8 mouse cellular contexts compared by ENCODE assay signal in the genomic region with DNA sequence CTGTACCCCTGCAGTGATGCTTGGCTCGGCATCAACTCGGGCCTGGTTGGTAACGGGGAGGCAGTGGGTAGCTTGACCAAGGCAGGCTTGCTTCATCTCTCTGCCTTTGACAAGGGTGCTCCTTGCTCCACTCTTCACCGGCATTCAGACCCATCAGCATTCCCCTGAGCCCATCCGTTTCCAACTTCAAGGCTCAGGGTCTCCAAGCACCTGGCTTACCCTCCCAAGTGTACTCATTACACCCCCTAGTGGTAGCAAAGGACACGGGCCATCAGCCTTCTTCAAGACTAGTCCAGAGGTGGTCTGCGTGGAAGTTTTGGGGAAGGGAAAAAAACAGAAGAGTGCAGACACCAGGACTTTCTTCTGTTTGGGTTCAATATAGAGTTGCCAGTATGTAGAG.
DNase-seq lines count a peak whose midpoint lies in the region; ATAC-seq and TF ChIP-seq lines count a peak whose summit lies in the region.

No protein-coding gene starts in this region.

- peak; percentile 94 for TF ChIP-seq CTCF in E14TG2a.4 (conservative IDR thresholded peaks at IDR 0.05; ENCODE audit: low read length)
- TF ChIP-seq CTCF in cerebellum, adult 2 months (IDR thresholded peaks at IDR 0.05; ENCODE audit: borderline replicate concordance, insufficient read depth, low read depth, low read length) = peak; percentile 81
- TF ChIP-seq CTCF in olfactory bulb, adult 2 months (IDR thresholded peaks at IDR 0.05; ENCODE audit: insufficient read depth, low read depth, low read length) = peak; percentile 56; the same call in 1 of the 2 replicates

- TF ChIP-seq POLR2A in cerebellum, adult 2 months (IDR thresholded peaks at IDR 0.05; ENCODE audit: borderline replicate concordance, insufficient read depth, low read length) = no peak
- no peak for TF ChIP-seq POLR2A in olfactory bulb, adult 2 months (IDR thresholded peaks at IDR 0.05; ENCODE audit: insufficient read depth, low read depth, low read length)

- H3K4me1 ChIP-seq in heart, embryonic 12.5 days (replicated peaks) = peaks cover 8% of the 10 kb centered on the region
- H3K4me1 ChIP-seq in heart, embryonic 11.5 days (ENCODE audit: control insufficient read depth, insufficient read depth, low read length) = peaks cover 6% of the 10 kb centered on the region
- peaks cover 11% of the 10 kb centered on the region for H3K4me1 ChIP-seq in E14TG2a.4 (replicated peaks; ENCODE audit: low read depth, low read length)
- no peaks in the 10 kb centered on the region for H3K4me1 ChIP-seq in cerebellum, adult 2 months (ENCODE audit: control insufficient read depth, insufficient read depth, low read length)
- H3K4me1 ChIP-seq in limb, embryonic 11.5 days (ENCODE audit: control insufficient read depth, insufficient read depth, low read length) = peaks cover 18% of the 10 kb centered on the region
- peaks cover 10% of the 10 kb centered on the region for H3K4me1 ChIP-seq in olfactory bulb, adult 2 months (ENCODE audit: control insufficient read depth, insufficient read depth, low read length)

- no peak overlapping the region for H3K4me2 ChIP-seq in heart, embryonic 12.5 days
- H3K4me2 ChIP-seq in heart, embryonic 11.5 days = no peak overlapping the region
- no peak overlapping the region for H3K4me2 ChIP-seq in limb, embryonic 11.5 days (ENCODE audit: low read depth, severe bottlenecking)

- ATAC-seq in heart, embryonic 12.5 days (ENCODE audit: insufficient number of reproducible peaks, low FRiP score) = 0 out of 2 replicates have a peak, but pooled peaks have one; percentile 38
- ATAC-seq in heart, embryonic 11.5 days (replicated peaks; ENCODE audit: insufficient number of reproducible peaks, low FRiP score, low TSS enrichment) = no peak
- ATAC-seq in limb, embryonic 11.5 days (ENCODE audit: insufficient number of reproducible peaks, low FRiP score, low TSS enrichment, low read depth) = no peak
- no peak for ATAC-seq in monocyte, adult 5-6 weeks (replicated peaks; ENCODE audit: insufficient number of reproducible peaks, low FRiP score, low TSS enrichment, poor library complexity, severe bottlenecking)

- no peak overlapping the region for H3K27ac ChIP-seq in heart, embryonic 12.5 days (ENCODE audit: poor library complexity, severe bottlenecking)
- H3K27ac ChIP-seq in heart, embryonic 11.5 days (ENCODE audit: low read depth, low read length) = no peak overlapping the region
- H3K27ac ChIP-seq in cerebellum, adult 2 months (ENCODE audit: insufficient read depth, low read length) = no peak overlapping the region
- H3K27ac ChIP-seq in limb, embryonic 11.5 days (replicated peaks; ENCODE audit: low read depth, low read length) = no peak overlapping the region
- H3K27ac ChIP-seq in olfactory bulb, adult 2 months (ENCODE audit: insufficient read depth, low read depth, low read length) = no peak overlapping the region

- WGBS in heart, embryonic 12.5 days = 47% methylated on average over 7 of the region's 7 CpGs
- WGBS in heart, embryonic 11.5 days (ENCODE audit: insufficient replicate concordance) = 41% methylated on average over 7 of the region's 7 CpGs
- 30% methylated on average over 7 of the region's 7 CpGs for WGBS in cerebellum, adult 2 months
- WGBS in limb, embryonic 11.5 days = 46% methylated on average over 7 of the region's 7 CpGs
- WGBS in olfactory bulb, adult 2 months = 46% methylated on average over 7 of the region's 7 CpGs

- H3K4me3 ChIP-seq in heart, embryonic 12.5 days = no peak overlapping the region
- no peak overlapping the region for H3K4me3 ChIP-seq in heart, embryonic 11.5 days (ENCODE audit: low read depth, low read length)
- peak overlapping the region; percentile 61 for H3K4me3 ChIP-seq in E14TG2a.4 (replicated peaks; ENCODE audit: low read length)
- no peak overlapping the region for H3K4me3 ChIP-seq in cerebellum, adult 2 months (replicated peaks; ENCODE audit: insufficient read depth, low read depth, low read length)
- no peak overlapping the region for H3K4me3 ChIP-seq in limb, embryonic 11.5 days (ENCODE audit: low read depth, low read length)
- no peak overlapping the region for H3K4me3 ChIP-seq in olfactory bulb, adult 2 months (ENCODE audit: insufficient read depth, low read depth, low read length)

- no peaks in the 10 kb centered on the region for H3K27me3 ChIP-seq in heart, embryonic 12.5 days (replicated peaks)
- H3K27me3 ChIP-seq in heart, embryonic 11.5 days (ENCODE audit: control insufficient read depth, insufficient read depth, low read length) = no peaks in the 10 kb centered on the region
- H3K27me3 ChIP-seq in E14TG2a.4 (ENCODE audit: insufficient read depth, low read length) = peaks cover 22% of the 10 kb centered on the region
- H3K27me3 ChIP-seq in cerebellum, adult 2 months (ENCODE audit: control insufficient read depth, insufficient read depth, low read length) = no peaks in the 10 kb centered on the region
- H3K27me3 ChIP-seq in limb, embryonic 11.5 days (ENCODE audit: control insufficient read depth, insufficient read depth, low read length) = peaks cover 16% of the 10 kb centered on the region; the same call in 1 of the 2 replicates

- no peaks in the 10 kb centered on the region for H3K9me3 ChIP-seq in heart, embryonic 12.5 days (replicated peaks)
- H3K9me3 ChIP-seq in heart, embryonic 11.5 days (replicated peaks; ENCODE audit: control insufficient read depth, low read length) = no peaks in the 10 kb centered on the region
- no peaks in the 10 kb centered on the region for H3K9me3 ChIP-seq in E14TG2a.4 (ENCODE audit: low read length)
- no peaks in the 10 kb centered on the region for H3K9me3 ChIP-seq in limb, embryonic 11.5 days (ENCODE audit: control insufficient read depth, low read length)

- DNase-seq in cerebellum, adult 2 months = peak; percentile 39 to 58
- DNase-seq in forelimb bud, embryonic 11.5 days (ENCODE audit: low read depth, low spot score) = peak; percentile 74
- peak; percentile 81 for DNase-seq in limb, embryonic 11.5 days (ENCODE audit: low spot score)

- no peak overlapping the region for H3K9ac ChIP-seq in heart, embryonic 12.5 days
- no peak overlapping the region for H3K9ac ChIP-seq in heart, embryonic 11.5 days (ENCODE audit: low read depth, low read length)
- H3K9ac ChIP-seq in limb, embryonic 11.5 days (ENCODE audit: low read length) = no peak overlapping the region

- H3K36me3 ChIP-seq in heart, embryonic 12.5 days = no peaks in the 10 kb centered on the region
- no peaks in the 10 kb centered on the region for H3K36me3 ChIP-seq in heart, embryonic 11.5 days (ENCODE audit: control insufficient read depth, insufficient read depth, low read length)
- no peaks in the 10 kb centered on the region for H3K36me3 ChIP-seq in E14TG2a.4 (ENCODE audit: insufficient read depth, low read length)
- H3K36me3 ChIP-seq in limb, embryonic 11.5 days (ENCODE audit: control insufficient read depth, insufficient read depth, low read length) = no peaks in the 10 kb centered on the region
